Mouse (Mus musculus): ENCODE data around the gene Itfg1. TPM values are rescaled to one million over a fixed set of nuclear protein-coding genes. Genes with fewer than 3 reads are reported as not detected.

Itfg1 gene
- total RNA-seq, 2 experiments from 2014 or later: 58.3 to 59.9 TPM

DNA sequence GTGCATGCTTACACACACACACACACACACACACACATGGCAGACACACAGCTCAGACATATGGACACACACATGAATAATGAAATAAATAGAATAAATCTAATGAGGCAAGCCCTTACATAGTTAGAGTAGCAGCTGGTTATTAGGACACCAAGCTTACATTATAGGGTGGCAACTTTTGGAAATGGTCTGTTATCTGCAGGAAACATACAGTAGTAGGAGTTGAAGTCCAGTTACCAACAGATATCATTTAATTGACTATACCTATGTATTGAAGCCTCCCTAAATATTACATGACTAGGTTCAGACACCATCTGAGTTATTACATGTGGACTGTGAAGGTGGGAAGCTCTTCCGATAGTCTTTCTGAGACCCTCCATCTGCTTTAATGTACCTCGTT, 95.7 kb downstream of the Itfg1 start:
- DNase-seq (ENCODE audit: low spot score in 2 of 2): no peak

DNA sequence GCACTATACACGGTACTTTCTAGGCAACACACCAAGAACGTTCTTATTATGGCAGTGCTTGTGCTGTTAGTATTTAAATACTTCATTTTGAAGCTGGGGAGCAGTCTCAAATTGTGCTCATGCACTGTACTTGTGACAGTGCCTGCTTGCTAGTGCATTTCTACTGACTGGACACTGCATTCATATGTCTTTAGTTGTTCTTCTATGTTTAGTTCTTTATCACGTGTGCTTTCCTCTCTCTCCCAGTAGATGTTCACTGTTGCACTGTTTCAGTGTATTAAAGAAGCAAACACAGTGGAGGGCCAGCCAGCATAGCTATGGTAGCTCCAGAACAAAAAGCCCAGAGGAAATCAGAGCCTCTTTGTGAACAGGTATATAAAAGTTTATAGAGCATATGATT, 110.2 kb downstream of the Itfg1 start:
- DNase-seq (ENCODE audit: low spot score in 2 of 2): no peak

GRCm38 (mm10) chr8:85717271-85717670, 123.5 kb downstream of the Itfg1 start:
- DNase-seq (ENCODE audit: low spot score in 2 of 2): no peak

- DNase-seq (ENCODE audit: low spot score in 2 of 2): no peak
Observed at GRCm38 (mm10) chr8:85716696-85717095, 124.0 kb downstream of the Itfg1 start.

GRCm38 (mm10) chr8:85706988-85707387, 133.7 kb downstream of the Itfg1 start:
- DNase-seq (ENCODE audit: low spot score in 2 of 2): no peak

DNA sequence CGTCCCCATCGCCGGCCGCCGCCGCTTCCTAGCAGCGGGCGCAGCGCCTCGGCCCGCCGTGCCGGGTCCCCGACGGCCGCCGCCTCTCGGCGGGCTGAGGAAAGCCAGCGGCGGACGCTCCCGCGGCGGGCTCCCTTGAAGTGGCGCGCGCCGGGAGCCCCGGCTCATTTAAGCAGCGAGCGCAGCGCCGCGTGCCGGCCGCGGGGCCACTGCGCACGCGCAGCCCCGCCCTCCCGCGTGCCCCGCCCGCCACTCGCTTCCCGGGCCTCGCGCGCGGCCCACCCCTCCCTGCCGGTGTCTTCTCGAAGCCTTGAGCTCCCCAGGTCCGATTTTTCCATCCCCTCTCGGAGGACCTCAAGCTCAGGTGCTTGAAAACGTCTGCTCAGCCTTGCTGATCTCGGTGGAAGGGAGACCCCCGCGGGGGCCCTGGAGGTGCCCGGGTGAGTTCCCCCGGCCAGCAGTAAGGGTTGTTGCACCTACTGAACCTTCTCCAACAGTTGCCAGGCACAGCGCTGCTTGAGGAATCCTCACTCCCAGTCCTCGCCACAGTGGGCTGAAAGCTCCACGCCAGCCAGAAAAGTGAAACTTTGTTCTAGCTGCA, 139.9 kb downstream of the Itfg1 start, which contains the start of gene Neto2:
Neto2 (minus strand) TSS at position 174 of the 601 bp plus-strand sequence.
- DNase-seq (ENCODE audit: low spot score in 2 of 2): peak; percentile 28 to 30

DNA sequence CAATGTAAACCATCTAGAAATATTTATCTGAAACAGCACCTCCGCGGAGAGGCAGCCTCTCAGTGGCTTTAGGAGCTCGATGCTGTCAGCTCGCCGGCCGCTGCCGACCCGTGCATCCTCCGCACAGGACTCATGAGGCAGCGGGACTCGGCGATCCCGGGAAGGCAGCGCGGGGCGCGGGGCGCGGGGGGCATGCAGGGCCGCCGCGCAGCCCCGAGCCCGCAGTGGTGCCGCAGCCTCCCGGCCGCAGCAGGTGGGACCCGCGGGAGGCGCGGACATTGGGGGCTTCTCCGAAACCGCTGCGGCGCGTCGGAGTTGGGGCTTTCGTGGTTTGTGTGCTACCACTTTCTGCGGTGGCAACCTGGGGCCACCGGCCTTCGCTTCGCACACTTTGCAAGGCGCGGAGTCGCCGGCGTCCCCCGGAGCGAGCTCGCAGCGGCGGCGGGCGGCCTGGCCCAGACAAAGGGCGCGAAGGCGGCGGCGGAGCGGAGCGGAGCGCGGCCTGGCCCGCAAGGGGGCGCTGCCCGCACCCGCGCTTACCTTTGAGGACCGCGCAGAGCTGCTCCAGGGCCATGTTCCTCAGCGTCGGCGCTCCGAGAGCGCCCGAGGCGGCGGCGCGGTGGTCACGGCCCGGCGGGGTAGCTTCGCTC, 140.5 kb downstream of the Itfg1 start:
- peak; percentile 34 to 37 for DNase-seq (ENCODE audit: low spot score in 2 of 2)

DNA sequence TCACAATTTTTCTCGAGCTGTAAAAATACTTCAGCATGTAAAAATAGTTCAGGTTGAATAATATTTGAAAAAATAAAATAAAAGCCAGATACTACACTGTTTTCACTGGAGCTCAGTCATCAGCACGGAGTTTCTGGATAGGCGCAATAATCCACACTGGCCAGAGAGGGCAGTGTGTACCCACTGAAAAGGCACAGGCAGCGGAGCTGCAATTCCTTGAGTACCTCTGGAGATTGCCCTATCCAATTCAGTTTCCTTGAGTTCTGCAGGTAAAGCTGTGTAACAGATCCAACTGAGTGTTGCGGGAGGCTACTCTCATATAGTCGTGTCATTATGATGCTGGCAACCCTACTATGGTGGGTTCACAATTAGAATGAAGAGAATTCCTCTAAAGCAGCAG, 141.7 kb downstream of the Itfg1 start:
- peak; percentile 13 to 29 for DNase-seq (ENCODE audit: low spot score in 2 of 2)

Small RNA genes lying within 50 kb of the gene (microRNA-seq; reads per million reads assigned to microRNA genes)
- gene Mir8109: not detected

Other genes starting within 250 kb of the Itfg1 start
- 1 to 10 TPM; 6.9 to 7.0 TPM for gene Neto2, start 140.0 kb downstream of the Itfg1 start, total RNA-seq (2021)
- 10 to 100 TPM; 43.5 to 47.0 TPM for gene Phkb, start within 50 bp of the Itfg1 start, total RNA-seq (2021)

Measured in adrenal gland, postnatal 4 days (tissue).